Mouse (Mus musculus) 416B (cell line): Measurements from ENCODE around the gene Chst15.

Experiments
- DNase-seq: peaks from one replicate; pipeline ENCODE4 v3.0.0; 2011; ENCODE audit warnings: low read depth

Gene Chst15

DNA sequence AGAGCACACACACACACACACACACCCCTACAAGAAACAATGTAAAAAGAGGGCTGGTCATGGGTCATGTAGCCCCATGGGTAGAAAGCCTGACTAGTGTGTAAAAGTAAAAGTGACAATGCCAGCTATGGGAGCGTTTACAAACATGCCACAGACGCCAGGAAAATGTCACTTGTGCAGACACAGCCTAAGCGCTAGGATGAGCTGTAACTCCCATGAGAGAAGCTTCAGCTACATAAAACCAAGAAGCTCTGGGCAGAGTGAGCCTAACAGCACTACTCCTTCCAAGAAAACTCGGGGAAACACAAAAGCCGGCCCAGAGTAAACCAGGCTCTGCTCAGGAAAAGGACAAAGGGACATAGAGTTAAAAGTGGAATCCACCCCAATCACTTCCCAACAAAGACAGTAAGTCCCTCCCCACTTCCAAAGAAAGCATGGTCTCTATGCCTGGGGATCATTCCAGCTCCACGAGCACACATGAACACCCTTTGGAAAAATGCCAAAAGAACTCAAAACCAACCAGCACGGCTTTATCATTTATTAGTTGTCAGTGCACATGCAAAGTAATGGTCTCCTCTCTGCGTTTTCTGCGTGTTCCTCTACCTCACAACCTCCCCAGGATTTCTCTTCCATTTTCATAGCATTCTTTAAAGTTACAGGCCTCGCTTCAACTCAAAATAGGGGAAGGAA lies 93.4 kb downstream of the Chst15 start:
- no peak for DNase-seq

DNA sequence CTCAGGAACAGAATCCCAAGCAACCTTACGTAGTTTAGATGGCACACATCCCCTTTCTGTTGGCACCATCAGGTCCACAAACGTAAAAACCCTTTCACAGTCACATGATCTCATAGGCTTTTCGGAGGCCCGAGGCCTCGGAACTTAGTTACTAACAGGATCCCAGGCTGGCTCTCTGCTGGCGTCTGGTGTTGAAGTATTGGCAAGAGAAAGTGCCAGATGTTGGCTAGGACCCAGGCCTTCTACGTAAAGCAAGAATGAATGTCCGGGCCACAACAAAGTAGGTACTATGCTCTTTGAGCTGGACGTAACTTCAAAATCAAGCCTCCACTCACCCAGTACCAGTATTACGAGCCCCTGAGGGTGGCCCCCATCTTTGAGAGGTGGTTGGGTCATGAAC lies 103.0 kb downstream of the Chst15 start:
- no peak for DNase-seq

DNA sequence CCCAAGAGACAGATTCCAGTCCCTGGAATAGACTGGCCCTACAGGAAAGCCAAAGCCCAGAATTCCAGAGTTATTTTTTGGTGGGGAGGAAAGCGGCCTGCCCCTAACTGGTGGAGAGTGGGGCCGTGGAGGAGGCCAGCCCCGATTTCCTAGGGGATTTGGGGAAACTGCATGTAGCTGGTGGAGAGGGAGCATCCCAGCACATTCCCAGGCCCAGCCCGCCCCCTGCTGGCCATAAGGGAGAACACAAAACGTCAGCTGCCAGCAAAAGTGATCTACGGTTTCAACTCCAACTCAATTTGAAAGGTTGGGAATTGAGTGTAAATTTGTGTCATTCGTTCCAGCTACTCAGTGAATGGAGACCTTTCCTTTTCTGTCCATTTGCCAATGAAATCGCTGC lies 103.6 kb downstream of the Chst15 start:
- DNase-seq = peak; percentile 24

DNA sequence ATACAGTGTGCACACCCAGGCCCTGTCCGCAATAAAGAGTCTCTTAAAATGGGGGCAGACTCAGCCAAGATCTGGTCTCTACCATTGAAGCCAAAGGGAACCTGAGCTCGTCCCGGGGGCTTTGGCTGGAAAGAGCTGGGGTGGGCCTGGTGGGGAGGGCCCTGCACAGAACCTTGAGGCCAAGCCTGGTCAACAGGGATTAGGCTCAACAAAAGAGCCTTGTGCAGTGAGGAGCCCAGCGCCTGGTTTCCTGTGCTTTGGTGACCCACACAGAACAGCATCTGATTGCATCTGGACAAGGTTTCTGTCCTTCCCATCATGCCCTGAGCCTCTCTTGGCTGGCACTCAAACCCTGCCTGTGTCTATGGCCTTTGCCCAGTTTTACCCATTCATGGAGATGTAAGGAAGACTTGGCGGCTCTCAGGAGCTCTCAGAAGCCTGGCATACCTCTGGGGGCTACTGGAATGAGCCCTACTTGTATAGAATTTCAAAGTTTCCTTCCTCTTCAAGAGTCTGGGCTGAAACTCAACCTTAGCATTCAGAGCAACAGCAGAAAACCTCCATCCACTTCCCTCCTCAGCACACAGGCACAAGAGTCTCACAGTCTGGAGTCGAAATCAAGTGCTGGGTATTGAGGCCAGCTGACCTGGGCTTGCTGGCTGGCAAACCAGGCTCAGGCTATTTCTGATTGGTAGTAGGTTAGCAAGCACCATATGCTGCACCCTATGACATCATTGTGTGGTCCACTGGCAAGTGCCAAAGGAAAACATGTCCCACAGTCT lies 104.9 kb downstream of the Chst15 start:
- DNase-seq = no peak

DNA sequence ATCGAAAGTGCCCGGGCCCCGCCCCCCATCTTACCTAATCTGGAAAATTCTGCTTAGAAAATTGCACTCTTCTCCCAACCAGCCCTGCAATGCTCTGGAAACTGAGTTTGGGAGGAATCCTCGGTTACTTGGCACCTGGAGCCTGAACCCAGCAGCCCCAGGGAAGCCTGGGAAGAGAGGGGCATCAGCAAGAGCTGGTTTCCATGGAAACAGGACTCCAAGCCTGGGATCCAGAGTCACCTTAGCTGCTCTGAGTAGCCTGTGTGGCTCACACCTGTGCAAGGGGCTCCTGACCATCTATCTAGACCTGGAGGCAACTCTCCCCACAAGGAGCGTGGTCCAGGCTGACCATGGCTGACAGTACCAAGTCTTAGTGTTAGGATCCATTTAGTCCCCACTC lies 106.4 kb downstream of the Chst15 start:
- no peak for DNase-seq

DNA sequence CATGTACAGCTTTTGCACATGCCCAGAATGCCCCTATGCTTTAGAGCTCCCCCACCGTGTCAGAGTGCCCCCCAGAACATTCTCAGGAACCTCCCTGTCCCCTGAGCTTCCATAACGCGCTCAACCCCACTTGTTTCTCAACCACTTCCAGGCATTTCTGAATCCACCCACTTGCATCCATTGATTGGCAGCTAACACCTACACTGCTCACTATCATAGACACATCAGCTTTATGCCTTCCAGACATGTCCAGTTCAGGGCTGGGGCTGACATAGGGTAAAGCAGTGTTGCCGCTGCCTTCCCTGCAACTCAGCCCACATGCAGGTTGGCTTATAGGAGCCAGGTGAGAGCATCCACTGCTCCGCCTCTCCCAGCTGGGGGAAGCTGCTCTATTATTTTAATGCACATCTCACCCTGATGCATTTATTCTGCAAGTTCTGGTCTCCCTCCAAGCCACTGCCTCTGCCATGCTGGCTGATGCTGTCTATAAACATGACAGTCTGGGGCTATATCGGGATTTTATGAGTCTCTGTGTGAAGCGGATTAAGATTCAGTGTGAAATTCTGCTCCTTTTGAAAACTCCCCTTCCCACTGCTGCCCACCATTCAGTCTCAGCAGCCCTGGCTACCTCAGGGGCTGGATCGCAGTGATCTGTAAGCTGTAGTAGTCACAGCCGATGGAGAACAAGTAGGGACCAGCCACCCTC lies 107.9 kb downstream of the Chst15 start:
- no peak for DNase-seq

DNA sequence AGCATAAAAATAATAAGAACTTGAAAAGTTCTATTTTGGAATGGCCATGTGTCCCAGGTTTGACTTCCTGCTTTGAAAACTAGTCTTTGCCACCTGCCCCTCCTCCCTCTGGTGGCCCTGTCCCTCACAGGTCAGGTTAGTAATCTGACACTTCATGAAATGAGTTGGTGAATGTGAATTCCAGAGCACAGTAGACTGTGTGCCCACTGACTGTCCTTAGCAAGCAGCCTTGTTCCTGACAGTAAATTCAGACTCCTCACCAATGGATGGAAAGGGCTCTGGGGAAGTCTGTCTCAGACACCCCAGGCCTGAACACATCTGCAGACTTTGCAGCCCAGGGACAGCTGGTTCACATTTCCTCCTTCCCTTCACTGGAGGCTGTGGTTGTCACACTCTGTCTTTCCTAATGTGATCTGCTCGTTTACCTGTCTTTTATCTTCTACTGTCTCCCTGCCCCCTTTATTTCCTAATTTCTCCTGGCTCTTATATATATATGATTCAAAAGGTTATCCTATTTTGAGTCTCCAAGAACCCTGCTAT lies 112.9 kb downstream of the Chst15 start:
- no peak for DNase-seq

DNA sequence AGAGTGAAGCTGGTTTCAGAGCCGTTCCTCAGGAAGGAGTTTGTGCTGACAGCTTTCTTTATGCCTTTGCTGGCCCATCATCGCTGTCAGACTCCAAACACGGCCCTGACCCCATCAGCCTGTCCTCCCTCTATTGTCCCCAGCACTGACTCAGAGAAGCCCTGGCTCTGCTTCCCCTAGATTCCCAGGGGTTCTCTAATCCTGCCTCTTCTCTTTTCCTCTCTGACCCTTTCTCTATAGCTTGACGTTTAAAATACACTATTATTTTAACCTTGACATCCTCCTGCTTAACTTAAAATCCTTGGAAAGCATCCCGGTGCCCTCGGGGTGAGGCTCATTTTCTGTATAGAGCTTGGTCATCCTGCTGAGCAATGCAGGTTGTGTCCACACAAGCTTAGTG lies 117.3 kb downstream of the Chst15 start:
- no peak for DNase-seq

DNA sequence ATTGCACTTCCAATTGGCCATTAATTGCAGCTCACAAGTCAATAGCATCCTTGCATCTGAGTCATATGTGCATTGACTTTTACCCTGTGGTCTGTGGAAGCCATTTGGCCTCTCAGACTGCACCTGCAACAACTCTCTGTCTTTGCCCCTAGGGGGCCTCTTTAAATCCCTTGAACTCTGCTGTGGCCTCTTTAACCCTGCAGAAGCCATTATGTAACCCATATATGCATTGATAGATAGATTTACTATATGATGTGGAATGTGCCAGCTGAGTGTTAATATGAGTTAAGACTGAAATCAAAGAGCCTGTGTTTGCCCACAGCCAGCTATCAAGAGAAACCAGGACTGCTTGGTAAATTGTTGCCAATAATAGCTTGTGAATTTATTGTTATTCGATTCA lies 118.2 kb downstream of the Chst15 start:
- DNase-seq = no peak

DNA sequence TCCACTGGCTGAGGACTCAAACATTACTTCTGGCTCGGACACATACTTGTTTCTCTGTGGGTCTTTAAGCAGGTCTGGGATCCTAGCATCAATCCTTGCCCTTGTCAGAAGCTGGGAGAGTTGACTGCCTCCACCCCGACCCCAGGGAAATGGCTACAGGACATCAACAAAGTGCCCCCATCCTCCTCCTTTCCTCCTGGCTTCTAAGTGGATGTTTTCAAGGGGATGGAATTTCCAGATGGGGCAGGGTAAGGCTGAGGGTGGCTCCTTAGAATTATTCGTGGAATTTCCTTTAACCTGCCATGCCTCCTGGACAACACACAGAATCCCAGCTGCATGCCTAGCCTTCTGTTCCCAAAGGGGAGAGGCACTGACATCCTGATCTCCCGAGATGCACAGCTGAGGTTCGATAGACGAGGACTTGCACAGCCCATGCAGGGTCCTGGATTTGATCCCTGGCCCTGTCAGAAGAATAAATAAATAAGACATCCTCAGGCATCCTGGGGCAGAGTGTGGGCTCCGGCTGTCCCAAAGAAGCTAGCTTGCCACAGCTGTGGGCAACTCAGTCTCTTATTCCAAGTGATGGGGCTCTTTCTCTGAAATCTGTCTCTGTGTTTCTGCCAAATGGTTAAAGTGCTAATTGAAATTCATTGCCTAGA lies 119.1 kb downstream of the Chst15 start:
- DNase-seq = no peak

DNA sequence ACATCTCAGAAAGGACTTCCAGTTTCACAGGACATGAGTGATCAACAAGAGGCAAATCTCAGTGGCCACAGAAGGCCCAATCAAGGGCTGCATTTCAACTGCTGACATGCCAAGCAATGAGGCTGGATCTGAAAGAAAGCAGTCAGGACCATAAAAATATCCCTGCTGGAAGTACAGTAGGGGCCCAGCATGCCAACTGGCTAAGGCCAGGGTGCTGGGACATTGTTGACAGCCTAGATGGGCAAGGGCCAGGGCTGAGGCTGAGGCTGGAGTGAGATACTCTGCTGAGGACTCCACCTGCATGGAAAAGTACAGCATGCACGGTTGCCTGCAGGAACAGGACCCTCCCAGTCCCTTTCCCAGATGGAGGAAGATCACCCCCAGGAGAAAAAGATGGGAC lies 120.4 kb downstream of the Chst15 start:
- no peak for DNase-seq

DNA sequence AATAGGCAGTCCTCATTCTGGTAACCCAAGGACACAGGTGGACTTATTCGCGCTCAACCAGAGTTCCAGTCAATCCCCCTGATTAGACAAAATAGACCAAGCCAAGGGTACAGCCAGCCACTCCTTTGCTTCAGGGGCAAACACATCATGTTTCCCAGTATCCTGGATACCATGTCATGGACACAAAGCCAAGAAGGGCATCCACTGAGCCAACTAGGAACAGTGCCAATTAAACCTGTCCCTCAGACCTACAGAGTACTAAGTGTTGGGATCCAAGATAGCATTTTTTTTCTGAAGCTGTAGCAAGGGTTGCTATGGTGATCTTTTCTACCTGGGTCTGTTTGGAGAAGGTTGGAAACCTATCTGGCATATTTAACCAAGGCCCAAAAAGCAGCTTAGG lies 123.4 kb downstream of the Chst15 start:
- no peak for DNase-seq

DNA sequence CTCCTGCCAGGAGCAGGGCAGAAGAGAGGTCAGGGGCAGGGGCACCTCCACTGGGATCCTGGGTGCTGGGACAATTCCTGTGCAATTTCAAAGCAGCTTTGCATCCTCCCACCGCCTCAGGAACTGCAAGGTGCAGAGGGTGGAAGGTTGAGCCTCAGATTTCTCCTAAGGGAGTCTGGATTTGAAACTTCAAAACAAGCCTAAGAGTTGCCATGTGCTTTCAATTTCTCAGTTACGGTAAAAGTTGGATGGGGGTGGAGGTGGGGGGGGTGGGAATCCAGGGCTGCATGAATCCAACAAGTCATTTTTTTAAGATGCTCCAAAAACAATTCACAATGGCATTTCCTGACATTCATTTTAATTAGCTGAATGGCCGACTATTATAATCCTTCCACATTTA lies 129.6 kb downstream of the Chst15 start:
- no peak for DNase-seq
